Mouse (Mus musculus) liver, adult 2 months (tissue): ENCODE results near the gene 4933430I17Rik.

Experiments
- CTCF ChIP-seq: fragments of 200-500 bp; IDR thresholded peaks from 2 replicates; pipeline ENCODE4 v1.5.1; 2011; ENCODE audit warnings: low read depth, low read length, control low read depth
- POLR2A ChIP-seq: fragments of 200-500 bp; IDR thresholded peaks from 2 replicates; pipeline ENCODE4 v1.6.1; 2011; ENCODE audit warnings: low read length, control low read depth; ENCODE audit not compliant: insufficient read depth; ENCODE audit errors: extremely low read depth

DNA sequence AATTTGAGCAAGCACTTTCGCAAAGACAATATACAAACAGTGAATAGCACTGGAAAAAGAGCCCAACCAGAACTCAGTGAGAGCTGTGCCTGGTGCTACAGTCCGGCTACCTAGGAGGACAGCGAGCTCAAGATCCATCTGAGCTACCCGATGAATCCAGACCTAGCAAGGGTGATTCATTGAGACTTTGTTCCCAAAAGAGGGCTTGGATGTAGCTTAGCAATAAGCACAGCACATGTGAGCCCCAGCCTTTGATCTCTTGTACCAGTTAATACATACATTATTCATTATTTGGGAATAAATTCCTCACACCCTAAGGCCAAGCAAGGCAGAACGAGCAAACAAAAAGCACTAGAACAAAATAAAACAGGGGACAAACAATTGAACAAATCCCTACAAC is 69.3 kb downstream of the 4933430I17Rik start:
- TF ChIP-seq CTCF (no peak), POLR2A (no peak)
